Mouse (Mus musculus): ENCODE data around the gene Creg1.

The Creg1 gene

DNA sequence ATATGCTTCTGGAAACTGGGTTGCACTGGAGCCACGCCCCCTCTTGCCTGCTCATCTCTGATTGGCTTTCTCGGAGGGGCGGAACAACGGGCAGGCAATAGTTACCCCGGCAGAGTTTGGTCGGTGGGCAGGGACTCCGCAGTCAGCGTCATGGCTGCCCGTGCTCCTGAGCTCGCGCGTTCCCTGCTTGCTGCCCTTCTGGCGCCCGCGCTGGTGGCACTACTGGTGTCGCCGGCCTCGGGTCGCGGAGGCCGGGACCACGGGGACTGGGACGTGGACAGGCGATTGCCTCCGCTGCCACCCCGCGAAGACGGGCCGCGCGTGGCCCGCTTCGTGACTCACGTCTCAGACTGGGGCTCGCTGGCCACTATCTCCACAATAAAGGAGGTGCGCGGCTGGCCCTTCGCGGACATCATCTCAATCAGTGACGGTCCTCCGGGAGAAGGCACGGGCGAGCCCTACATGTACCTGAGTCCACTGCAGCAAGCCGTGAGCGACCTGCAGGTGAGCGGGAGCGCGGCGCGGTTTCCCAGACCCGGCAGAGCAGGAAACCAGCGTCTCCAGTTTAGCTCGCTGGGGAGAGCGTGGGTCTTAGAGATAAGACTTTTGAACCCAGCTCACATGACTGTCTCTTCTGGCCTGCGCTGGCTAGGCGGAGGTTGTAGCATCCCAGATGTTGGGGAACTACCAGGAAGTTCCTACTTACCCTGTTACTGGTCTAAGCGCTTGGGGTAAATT is at the start of gene Creg1:
TSS of gene Creg1 (plus strand) at position 112 of the 738 bp plus-strand sequence.
- DNase-seq (ENCODE audit: low spot score), result peak; percentile 98

DNA sequence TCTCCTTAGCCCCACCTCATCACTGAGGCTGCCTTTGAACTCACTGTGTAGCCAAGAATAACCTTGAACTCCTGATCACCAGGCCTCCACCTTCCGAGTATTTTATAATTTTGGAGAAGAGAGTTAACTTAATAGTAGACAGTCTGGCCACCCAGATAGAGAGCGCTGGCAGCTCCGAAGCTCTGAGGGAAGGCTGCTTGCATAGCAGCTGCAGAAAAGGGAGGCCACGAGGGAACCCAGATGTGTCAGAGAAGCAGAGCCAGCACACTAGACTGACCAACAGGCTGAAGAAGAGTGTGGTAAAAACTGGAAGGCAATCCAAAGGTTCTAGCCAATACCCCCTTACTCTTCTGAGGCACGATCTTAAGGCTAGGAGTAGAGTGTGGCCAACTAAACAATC is 49.7 kb upstream of the Creg1 start:
- DNase-seq (ENCODE audit: low spot score), result no peak

DNA sequence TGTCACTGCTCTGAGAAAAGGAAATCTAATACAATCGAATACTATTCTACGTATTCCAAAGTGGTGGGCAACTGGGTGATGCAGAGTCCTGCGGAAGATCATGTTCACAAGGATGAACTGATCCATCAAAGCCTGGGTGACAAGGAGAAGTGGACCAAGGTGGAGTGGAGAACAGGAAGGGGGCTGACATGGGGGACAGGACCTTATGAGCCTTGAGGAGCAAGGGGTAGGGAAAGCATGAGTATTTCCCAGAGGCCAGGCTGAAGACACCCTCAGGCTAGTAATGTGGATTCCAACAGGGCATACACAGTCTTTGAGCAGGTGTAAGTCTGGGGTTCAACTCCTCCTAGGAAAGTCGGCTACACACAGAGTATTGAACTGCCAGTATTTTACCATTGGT is 47.1 kb upstream of the Creg1 start:
- DNase-seq (ENCODE audit: low spot score), result no peak

DNA sequence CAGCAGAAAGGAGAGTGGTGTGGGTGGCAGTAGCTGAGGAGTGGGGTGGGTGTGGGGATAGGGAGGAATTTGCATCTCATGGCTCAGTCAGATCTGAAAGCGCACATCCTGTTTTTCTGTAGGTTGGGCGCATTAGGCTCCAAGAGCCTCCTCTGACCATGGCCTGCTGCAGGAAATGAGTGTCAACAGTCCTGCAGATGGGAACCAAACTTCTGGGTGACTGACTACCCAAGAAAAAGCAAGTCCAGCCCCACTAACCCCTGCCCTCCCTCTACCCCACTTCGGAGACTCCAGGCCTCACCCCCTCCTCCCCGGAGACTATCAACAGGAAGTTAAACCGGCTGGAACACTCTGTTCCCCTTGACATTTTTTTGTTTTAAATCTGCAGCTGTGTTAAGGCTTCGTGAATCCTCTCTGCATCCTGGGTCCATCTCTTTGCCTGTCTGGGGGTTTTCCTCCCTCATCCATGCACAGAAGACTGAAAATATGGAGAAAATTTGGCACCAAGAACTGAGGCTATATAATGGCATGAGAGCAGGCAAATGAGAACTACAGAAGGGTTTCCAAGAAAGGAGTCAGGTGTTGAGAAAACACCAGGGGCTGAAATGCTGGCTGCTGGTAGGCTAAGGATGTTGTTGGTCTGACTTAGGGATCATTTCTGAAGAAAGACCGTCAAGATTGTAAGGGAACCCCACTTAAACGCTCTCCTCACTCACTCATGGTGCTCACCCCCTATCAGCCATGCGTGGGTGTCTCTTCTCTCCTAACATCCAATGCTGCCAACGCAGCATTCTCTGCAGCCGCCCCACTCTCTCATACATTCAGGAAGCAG is 45.6 kb upstream of the Creg1 start:
- peak; percentile 38 for DNase-seq (ENCODE audit: low spot score)

DNA sequence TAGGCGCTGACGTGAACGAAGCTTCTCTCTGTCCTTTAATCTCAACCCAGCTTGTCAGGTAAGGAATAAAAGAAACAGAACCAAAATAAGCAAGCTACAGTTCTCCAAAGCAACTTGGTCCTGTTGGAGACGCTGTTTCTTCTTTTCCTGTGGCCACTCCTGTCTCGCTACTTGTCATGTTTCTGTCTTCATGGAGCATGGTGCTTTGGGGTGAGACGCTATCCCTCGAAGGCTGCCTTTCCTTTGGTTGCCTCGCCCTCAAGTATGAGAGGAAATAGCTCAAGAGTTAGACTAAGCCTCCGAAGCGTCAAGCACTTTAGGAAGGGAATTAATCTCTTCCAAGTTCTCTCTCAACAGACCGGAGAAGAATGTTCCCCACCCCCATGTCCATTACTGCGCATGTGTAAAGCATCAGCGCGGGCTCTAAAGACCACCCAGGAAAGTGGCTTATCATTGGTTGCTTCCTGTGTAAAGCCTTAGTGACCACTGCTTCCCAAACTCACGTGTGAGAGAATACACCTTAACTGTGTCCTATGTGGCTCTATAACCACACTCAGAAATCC is 44.9 kb upstream of the Creg1 start:
- DNase-seq (ENCODE audit: low spot score), result no peak

DNA sequence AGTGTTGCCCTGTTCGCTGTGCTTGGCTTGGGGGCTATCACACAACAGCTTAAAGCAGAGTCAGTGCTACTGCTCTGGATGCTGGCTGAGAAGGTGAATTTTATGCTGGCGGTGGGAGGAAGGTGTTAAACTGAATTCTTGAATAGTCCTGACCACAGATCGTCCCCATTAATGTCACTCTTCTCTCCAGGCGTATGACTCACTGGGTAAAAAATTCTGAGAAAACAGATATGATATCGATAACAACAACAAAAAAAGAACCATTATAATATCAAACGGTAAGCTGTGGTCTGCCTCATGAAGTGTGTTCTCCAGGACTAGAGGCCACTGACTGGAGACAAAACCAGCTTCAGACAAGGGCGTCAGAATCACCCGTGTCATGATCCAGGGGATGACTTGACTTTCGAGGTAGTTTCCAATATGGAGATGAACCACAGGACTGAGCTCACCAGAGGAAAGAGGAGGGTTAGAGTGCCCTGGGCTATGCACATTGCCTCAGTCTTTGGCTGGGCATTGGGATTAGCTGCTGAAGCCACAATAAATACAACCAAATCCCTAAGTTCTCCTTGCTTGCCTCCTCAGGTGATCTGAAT is 40.9 kb upstream of the Creg1 start:
- DNase-seq (ENCODE audit: low spot score), result no peak

DNA sequence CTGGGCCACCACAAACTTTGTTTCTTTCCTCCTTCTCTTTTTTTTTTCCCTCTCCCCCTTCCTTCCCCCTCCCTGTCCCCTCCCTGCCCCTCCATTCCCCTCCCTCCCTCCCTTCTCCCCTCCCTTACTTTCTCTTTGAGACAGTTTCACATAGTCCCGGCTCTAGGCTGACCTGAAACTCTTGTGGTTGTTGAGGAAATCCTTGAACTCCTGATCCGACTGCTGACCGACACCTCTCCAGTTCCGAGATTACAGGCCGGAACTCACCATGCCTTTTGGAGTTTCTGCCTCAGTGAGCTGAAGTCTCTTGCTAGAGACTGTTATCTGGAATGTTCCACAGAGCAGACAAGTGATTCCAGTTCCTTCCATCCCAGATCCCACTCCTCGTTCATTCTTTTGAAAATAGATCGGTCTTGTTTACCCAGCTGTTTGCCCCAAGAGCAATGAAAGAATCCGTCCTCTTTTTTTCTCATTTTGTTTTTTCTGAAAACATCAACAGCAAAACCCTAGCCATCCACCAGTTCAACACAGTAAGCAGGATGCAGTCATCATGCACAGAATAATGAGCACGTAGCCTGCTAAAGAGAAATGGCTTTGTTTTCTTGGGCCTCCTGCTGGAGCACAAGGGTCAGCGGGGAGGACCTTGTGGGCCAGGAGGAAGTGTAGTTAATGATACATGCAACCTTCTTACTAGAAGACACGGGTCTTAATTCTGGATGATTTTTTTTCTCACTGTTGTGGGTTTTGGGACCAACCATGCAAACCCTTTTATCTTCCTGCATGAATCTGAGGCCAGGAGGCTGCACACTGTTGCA is 39.1 kb upstream of the Creg1 start:
- peak; percentile 58 for DNase-seq (ENCODE audit: low spot score)

DNA sequence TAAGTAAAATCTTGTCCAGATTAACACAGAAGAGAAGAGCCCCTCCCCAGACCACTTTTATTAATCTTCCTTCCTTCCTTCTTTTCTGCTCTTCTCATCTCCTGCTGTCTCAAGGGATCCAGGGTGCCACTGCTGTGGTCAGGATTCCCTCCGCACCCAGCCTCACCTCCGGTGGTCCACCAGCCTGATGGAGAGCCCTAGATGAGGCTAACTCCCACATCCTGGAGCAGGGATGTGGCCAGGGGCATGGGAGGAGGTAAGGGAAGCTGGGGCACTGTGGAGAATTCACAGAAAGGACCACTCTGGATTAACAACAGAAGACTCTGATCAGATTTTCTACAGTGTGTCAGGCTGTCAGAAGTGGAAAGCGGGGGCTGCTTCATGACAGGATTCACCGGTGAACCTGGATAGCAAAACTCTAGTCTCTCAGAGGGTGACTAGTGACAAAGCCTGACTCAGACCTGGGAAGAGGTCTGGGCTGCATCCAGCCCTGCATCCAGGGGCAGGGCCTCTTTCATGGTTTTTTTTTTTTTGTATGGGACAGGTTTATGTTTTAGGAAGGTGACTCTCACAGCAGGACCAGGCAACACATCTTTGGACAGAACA is 38.4 kb upstream of the Creg1 start:
- no peak for DNase-seq (ENCODE audit: low spot score)

DNA sequence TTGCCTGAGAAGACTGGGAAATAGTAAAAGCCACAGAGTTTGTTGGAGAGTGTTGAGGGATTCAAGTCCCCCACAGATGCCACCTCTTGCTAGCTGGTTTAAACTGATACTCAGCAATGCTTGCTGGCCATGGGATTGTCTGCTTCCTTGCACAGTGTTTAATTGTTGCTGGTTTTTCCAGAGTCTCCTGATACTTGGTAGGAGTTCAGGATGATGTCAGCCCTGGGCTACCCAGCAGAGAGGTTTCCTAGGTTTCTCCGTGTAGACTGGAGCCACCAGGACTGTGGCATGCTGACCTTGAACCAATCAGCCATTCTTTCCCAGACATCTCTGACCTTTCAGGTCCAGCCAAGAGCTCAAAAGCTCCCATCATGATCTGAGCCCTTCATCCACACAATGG is 36.6 kb upstream of the Creg1 start:
- no peak for DNase-seq (ENCODE audit: low spot score)

DNA sequence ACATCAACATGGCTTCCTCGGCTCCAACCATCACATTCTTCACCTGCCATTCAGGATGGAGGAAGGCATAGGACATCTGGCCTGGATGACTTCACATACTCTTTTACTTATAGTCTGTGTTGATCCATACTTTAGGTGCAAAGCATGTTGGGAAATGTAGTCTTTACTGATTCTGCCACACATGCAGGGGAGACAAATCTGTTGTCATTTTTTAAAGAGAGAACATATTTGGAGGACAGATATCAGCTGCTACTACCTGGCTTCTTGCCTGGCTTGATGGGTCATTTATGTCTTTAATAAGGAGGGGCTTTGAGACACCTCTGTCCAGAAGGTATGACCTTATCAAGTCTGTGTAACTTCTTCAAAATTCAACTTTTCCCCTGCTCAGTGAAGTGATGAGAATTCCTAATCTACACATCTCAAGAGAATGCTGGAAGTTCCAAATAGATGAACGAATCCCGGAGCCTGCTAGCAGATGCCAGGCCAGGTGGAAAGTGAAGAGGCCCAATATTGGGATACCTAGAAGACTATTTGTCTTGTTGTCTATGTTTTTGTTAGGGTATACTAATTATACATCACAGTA is 35.4 kb upstream of the Creg1 start:
- DNase-seq (ENCODE audit: low spot score), result no peak

DNA sequence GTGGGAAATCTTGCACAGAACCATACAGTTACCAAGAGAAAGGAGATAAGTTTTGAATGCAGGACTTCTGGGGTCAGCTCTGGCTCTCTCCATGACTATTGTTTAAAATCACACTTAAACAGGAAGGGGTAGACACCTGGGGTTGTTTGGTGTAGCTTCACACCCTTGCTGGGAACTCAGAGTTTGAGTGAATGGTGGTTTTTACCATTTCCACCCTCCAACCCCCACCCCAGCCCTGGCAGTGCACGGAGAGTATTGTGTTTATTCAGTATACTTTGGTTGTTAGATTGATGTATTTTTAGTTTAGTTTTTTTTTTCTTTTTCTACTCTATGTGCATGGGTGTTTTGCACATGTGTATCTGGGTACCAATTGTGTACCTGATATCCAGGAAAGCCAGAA is 33.4 kb upstream of the Creg1 start:
- DNase-seq (ENCODE audit: low spot score), result no peak

DNA sequence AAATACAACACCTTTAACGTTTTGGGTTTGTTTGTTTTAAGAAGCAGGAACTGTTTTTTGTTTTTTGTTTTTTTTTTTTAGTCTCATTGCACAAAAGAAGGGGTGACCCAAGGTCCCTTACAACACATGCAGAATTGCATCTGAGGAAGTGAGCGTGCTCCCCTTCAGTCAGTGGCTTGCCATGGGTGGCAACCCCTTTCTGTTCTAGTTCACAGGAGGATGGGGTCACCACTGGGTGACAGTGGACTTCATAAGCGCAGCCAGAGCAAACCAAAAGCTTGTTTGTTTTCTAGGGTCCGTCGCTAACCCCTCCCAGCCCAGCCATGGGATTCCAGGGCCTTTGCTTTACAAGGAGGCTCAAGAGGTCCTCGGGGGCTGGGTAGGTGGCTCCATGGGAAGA is 32.0 kb upstream of the Creg1 start:
- DNase-seq (ENCODE audit: low spot score), result no peak

DNA sequence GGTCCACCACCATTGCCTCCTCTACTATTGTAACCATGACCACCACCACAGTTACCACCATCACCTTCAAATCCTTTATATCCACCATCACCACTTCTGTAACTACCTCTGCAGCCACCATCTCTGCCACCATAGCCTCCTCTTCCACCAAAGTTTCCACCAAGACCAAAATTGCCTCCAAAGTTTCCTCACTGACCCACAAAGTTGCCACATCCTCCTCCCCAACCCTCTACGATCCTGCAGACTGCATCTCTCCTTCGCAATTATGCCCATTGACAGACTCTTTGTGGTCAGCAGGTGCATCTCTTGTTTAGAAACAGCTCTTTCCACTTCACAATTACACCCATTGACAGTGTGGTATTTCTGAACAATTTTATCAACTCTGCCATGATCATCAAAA is 28.7 kb upstream of the Creg1 start:
- DNase-seq (ENCODE audit: low spot score), result no peak

DNA sequence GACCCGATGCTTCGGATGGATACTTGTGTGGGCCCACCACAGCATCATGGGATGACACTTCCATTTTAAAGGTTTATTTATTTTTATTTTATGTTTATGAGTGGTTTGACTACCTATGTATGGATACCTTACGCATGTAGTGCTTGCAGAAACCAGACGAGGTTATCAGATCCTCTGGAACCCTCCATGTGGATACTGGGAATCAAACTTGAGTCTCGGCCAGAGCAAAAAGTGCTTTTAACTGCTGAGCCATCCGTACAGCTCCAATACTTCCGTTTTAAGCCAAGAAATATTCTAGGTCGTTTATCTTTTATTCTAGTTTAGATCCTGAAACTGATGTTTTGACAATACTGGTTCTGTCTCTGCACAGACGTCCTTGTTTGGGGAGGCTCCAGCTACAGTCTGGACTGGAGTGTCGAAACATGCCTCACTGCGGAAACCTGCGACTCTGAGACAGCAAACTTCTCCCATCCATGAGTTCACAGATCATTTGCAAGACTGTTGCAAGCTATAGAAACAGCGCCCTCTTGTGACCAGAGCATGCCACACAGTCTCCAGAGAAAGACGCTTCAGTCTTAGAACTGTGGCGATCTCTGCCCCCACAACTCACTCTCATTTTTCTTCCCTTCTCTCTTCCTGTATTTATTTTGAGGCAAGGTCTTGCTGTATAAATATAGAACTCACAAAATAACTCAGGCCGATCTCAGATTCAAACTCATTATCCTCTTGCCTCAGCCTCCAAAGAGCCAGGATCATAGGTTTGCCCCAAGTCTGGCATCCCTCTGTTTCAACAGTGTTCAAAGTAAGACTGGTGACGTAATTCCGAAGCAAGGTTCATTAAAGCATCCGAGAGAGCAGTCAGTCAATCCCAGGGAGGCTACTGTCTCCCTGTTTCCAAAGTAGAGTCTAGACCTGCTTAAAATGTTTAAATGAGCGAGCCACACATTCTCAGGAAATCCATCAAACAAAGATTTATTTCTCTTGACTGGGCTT is 27.4 kb upstream of the Creg1 start:
- DNase-seq (ENCODE audit: low spot score), result peak; percentile 95

DNA sequence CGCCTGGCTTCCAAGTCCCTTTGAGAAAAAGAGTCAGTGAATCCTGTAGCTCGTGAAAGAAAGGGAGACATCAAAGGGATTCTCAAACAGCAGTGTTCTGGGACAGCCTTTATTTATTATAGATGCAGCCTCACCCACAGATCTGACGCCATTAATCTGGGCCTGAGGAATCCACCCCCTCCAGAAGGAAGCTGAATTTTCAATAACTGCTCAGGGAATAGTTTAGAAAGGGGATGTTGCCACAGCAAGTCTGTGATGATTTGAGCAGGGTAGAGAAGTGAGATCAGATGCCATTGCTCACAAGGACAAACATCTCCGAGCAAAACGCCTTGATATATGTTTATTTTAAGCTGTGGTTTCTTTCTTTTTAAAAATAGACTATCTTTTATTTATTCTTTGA is 26.1 kb upstream of the Creg1 start:
- no peak for DNase-seq (ENCODE audit: low spot score)

DNA sequence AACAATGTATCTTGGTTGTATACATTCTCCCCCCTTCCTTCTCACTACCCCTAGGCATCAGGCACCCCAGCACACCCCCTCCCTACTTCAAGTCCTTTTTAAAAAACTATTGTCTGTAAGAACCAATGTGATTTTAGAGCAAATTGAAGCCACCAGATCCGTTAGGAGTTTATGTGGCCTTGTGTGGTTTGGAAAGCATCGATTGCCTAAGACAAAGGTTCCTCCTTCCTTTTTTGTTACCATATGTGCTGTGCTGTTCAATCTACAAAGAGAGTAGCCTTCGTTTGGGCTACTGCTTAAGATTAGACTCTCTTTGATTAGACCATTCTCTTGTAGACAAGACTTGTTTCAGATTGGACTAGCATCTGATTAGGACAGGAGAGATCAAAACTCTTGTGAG is 25.7 kb upstream of the Creg1 start:
- no peak for DNase-seq (ENCODE audit: low spot score)

DNA sequence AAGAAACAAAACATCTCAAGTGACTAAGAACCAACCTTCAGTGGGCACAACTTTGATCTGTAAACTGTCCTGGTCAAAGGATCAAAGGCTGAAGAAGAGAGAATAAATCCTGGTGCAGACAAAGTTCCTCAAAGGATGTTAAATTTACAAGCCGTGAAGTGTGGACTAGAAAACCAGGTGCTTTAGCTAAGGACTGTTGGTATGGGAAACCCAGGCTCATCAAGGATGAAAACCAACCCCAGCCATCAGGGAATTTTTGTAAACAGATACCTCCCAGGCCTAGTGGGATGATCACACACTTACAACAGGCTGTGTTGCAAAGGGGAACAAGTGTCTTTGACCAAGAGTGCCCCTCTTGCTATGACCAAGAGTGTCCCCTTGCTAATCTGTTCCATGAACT is 24.6 kb upstream of the Creg1 start:
- DNase-seq (ENCODE audit: low spot score), result no peak

DNA sequence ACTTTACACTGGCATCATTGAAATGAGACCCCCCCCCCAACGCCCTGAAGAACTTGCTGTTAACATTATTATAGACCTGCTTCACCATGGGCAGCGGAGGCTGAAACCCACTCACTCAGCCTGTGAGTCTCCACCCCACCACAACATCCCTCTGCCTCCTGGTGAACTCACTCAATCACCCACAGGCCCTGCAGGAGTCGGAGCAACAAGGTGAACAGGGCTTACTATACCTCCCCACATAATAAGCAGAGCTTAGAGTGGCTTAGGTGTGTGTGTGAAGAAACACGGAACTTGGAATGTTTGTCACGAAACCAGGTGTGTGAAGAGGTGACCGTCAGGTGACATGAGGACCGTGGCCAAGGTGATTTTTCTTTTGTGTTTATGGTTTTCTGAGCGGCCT is 21.6 kb upstream of the Creg1 start:
- no peak for DNase-seq (ENCODE audit: low spot score)

DNA sequence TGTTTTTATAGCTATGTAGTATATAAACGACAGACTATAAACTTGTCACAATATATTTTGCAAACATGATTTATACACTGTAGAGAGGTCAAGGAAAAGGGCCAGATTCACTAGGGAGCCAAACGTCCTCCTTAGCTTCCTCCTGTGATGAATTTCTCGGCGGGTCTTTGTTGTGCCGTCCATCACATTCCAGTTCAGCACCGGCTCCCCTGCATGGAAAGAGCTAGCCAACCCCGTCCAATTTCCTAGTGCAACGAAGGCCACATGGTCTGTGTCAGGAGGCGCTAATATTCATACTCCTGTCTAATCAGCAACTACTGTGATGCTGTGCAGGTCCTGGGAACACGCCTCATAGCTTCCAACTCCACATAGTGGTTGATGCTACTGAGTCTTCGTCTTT is 15.5 kb upstream of the Creg1 start:
- peak; percentile 46 for DNase-seq (ENCODE audit: low spot score)

DNA sequence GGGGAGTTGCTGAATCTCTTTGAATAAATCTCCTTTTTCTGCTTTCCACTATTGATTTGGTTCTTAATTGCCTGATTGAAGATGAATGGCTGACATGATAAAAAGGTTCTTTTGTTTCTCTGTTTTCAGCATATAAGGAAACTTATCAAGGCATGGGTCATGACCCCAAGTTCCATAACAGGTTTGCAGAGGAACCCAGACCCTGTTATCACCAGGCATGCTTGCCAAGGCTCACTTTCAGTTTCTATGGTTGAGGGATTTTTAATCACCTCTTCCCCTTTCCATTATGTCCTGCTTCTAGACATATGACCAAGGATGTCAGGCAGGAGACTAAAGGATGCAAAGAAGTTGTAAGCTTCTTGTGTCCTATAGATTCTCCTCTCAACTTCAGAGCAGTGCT is 12.4 kb upstream of the Creg1 start:
- no peak for DNase-seq (ENCODE audit: low spot score)
